In the genomic region with DNA sequence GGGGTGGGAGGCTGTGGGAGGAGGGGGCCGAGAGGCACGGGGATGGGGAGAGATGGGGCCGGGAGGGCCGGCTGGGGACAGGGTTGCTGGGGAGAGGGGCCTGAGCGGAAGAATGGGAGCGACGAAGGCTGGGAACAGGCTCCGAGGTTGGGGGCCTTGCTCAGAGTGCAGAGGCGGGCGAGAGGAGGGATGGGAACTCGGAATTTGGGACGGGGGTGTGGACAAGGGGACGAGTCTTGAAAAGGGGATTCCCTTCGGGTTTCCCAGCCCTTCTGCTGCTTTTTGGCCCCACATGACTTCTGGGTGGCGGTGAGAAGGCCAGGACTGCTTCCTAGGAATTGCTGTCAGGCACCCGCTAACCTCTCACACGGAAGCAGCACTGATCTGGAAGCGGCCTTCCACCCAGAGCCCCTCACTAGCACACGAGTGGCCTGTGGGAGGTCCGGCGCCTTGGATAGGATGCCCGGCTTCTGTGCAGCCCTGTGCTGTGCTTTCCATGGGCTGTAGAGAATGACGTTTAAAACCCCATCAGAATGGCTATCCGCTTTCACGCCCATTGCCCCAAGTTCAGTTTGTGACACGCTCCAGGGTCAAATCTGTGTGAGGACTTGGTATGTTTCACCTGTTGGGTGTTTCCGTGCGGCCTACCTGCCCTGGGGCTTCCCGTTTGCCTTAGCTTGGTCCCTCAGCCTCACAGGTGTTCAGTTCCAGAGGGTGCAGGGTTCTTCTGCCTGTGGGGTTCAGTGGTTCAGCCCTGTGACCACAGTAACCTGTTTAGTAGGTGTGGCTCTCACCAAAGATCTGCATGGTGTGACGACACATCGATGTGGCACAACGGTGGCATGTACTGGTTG, we compare ENCODE assay signal across 8 mouse cellular contexts. TPM values are rescaled to one million over a fixed set of nuclear protein-coding genes. Genes with fewer than 3 reads are reported as not detected.
DNase-seq lines count a peak whose midpoint lies in the region; ATAC-seq and TF ChIP-seq lines count a peak whose summit lies in the region.

No protein-coding gene starts in this region.

- H3K27ac ChIP-seq in gastrocnemius, adult 2 months = peak overlapping the region; percentile 96
- peak overlapping the region; percentile 88 for H3K27ac ChIP-seq in embryonic facial prominence, embryonic 11.5 days (replicated peaks; ENCODE audit: low read depth, low read length)
- H3K27ac ChIP-seq in intestine, embryonic 15.5 days = peak overlapping the region; percentile 91

- no peaks in the 10 kb centered on the region for H3K27me3 ChIP-seq in embryonic facial prominence, embryonic 11.5 days (ENCODE audit: control insufficient read depth, insufficient read depth, low read length)
- H3K27me3 ChIP-seq in intestine, embryonic 15.5 days (replicated peaks) = no peaks in the 10 kb centered on the region
- no peaks in the 10 kb centered on the region for H3K27me3 ChIP-seq in myocyte (ENCODE audit: control insufficient read depth, insufficient read depth, insufficient read length)

- H3K4me1 ChIP-seq in embryonic facial prominence, embryonic 11.5 days (ENCODE audit: control insufficient read depth, insufficient read depth, low read length) = peaks cover 4% of the 10 kb centered on the region
- H3K4me1 ChIP-seq in intestine, embryonic 15.5 days (replicated peaks) = peaks cover 39% of the 10 kb centered on the region

- no peak for ATAC-seq in embryonic facial prominence, embryonic 11.5 days (replicated peaks; ENCODE audit: insufficient number of reproducible peaks, low FRiP score, low TSS enrichment, low read depth)
- no peak; the same call in 1 of the 2 replicates for ATAC-seq in intestine, embryonic 15.5 days

- H3ac ChIP-seq in myocyte (ENCODE audit: control insufficient read depth, insufficient read length) = peak overlapping the region; percentile 47

- H3K9me3 ChIP-seq in embryonic facial prominence, embryonic 11.5 days (replicated peaks; ENCODE audit: control insufficient read depth, low read length) = no peaks in the 10 kb centered on the region
- no peaks in the 10 kb centered on the region for H3K9me3 ChIP-seq in intestine, embryonic 15.5 days

- peak overlapping the region; percentile 88 for H3K9ac ChIP-seq in embryonic facial prominence, embryonic 11.5 days (replicated peaks; ENCODE audit: low read length)
- H3K9ac ChIP-seq in intestine, embryonic 15.5 days = peak overlapping the region; percentile 95

- WGBS in embryonic facial prominence, embryonic 11.5 days = 18% methylated on average over 31 of the region's 32 CpGs
- 12% methylated on average over 32 of the region's 32 CpGs for WGBS in intestine, embryonic 15.5 days

- H3K79me2 ChIP-seq in myocyte (ENCODE audit: control insufficient read depth, insufficient read depth) = peaks cover 42% of the 10 kb centered on the region

- no peaks in the 10 kb centered on the region for H3K36me3 ChIP-seq in embryonic facial prominence, embryonic 11.5 days (replicated peaks; ENCODE audit: control insufficient read depth, insufficient read depth, low read depth, low read length)
- H3K36me3 ChIP-seq in intestine, embryonic 15.5 days = peaks cover 14% of the 10 kb centered on the region
- H3K36me3 ChIP-seq in myocyte (ENCODE audit: control insufficient read depth, insufficient read depth) = no peaks in the 10 kb centered on the region

- H3K4me2 ChIP-seq in embryonic facial prominence, embryonic 11.5 days (ENCODE audit: low read depth, low read length) = peak overlapping the region; percentile 90
- H3K4me2 ChIP-seq in intestine, embryonic 15.5 days (replicated peaks) = peak overlapping the region; percentile 91
- peak overlapping the region; percentile 82 for H3K4me2 ChIP-seq in myocyte (ENCODE audit: low read depth)

- no peak for TF ChIP-seq POLR2A in myocyte (IDR thresholded peaks at IDR 0.05; ENCODE audit: insufficient read length, low read depth)

- no peak for DNase-seq in gastrocnemius, adult 2 months
- DNase-seq in gastrocnemius, postnatal 36 days = no peak
- peak; percentile 52 for DNase-seq in A20 (ENCODE audit: low read depth, low spot score)
- no peak for DNase-seq in embryonic facial prominence, embryonic 11.5 days (ENCODE audit: low spot score)
- no peak for DNase-seq in urinary bladder, adult 2 months (ENCODE audit: low spot score)
- no peak for DNase-seq in layer of hippocampus, adult 18-20 months (ENCODE audit: low spot score in 2 of 2)

- TF ChIP-seq CTCF in gastrocnemius, adult 2 months (IDR thresholded peaks at IDR 0.05) = no peak

- H3K4me3 ChIP-seq in gastrocnemius, adult 2 months = peak overlapping the region; percentile 99
- peak overlapping the region; percentile 99 for H3K4me3 ChIP-seq in embryonic facial prominence, embryonic 11.5 days (ENCODE audit: low read depth, low read length)
- H3K4me3 ChIP-seq in intestine, embryonic 15.5 days (replicated peaks) = peak overlapping the region; percentile 88
- peak overlapping the region; percentile 90 for H3K4me3 ChIP-seq in myocyte

- intact Hi-C loops in gastrocnemius, adult 2 months (cut with DNase I) = no loop called here
- intact Hi-C loops in gastrocnemius, postnatal 36 days (cut with DNase I) = no loop called here

TF ChIP-seq in myocyte, 11 proteins besides CTCF, POLR2A, EP300 and RAD21:
- TF ChIP-seq POLR2AphosphoS2 (IDR thresholded peaks at IDR 0.05; ENCODE audit: insufficient read length, low read depth) (no peak), MAX (IDR thresholded peaks at IDR 0.05; ENCODE audit: low read depth) (no peak), MYOD1 (IDR thresholded peaks at IDR 0.05; ENCODE audit: control insufficient read depth in 1 of 3, insufficient read length in 2 of 3, low read depth in 2 of 3) (no peak)

RNA-seq across cellular contexts. Expression of gene Agpat1, which starts 2.4 kb away (rescaled TPM):
- 10 to 100 TPM; 75.6 to 75.7 TPM for total RNA-seq in gastrocnemius, adult 2 months (2021)
- total RNA-seq in gastrocnemius, postnatal 36 days (2021) = 10 to 100 TPM; 61.5 to 63.2 TPM
- 55.3 and 59.8 TPM in 2 replicates for polyA plus RNA-seq in embryonic facial prominence, embryonic 11.5 days (2014; fragmentation: Nextera tagmentation; extraction: Ambion mirVana)
- polyA plus RNA-seq in intestine, embryonic 15.5 days (2015; fragmentation: Nextera tagmentation; extraction: Ambion mirVana) = 51.2 and 60.8 TPM in 2 replicates
- 70.5 TPM for polyA plus RNA-seq in myocyte (2012; fragmentation: generic; extraction: Trizol)
- polyA plus RNA-seq in urinary bladder, adult 2 months (2012; rRNA removed) = 104 and 109 TPM in 2 replicates
- total RNA-seq in layer of hippocampus, adult 18-20 months (2021) = 100 to 1,000 TPM; 162 to 175 TPM

RNA-seq across cellular contexts. Expression of gene Rnf5, which starts 2.9 kb away (rescaled TPM):
- 10 to 100 TPM; 16.8 to 24.0 TPM for total RNA-seq in gastrocnemius, adult 2 months (2021)
- total RNA-seq in gastrocnemius, postnatal 36 days (2021) = 10 to 100 TPM; 17.3 to 18.0 TPM
- polyA plus RNA-seq in embryonic facial prominence, embryonic 11.5 days (2014; fragmentation: Nextera tagmentation; extraction: Ambion mirVana) = 117 and 118 TPM in 2 replicates
- 165 and 174 TPM in 2 replicates for polyA plus RNA-seq in intestine, embryonic 15.5 days (2015; fragmentation: Nextera tagmentation; extraction: Ambion mirVana)
- polyA plus RNA-seq in myocyte (2012; fragmentation: generic; extraction: Trizol) = 37.1 TPM
- polyA plus RNA-seq in urinary bladder, adult 2 months (2012; rRNA removed) = 82.7 and 91.4 TPM in 2 replicates
- 10 to 100 TPM; 81.8 to 81.9 TPM for total RNA-seq in layer of hippocampus, adult 18-20 months (2021)

RNA-seq across cellular contexts. Expression of gene Ager, which starts 8.8 kb away (rescaled TPM):
- under 1 TPM in 1 of 2 experiments, not detected in 1; 0.31 TPM for total RNA-seq in gastrocnemius, adult 2 months (2021)
- under 1 TPM in 1 of 2 experiments, not detected in 1; 0.28 TPM for total RNA-seq in gastrocnemius, postnatal 36 days (2021)
- polyA plus RNA-seq in embryonic facial prominence, embryonic 11.5 days (2014; fragmentation: Nextera tagmentation; extraction: Ambion mirVana) = 0.64 and 1.2 TPM in 2 replicates
- polyA plus RNA-seq in intestine, embryonic 15.5 days (2015; fragmentation: Nextera tagmentation; extraction: Ambion mirVana) = 2.7 and 3.0 TPM in 2 replicates
- 0.22 TPM for polyA plus RNA-seq in myocyte (2012; fragmentation: generic; extraction: Trizol)
- polyA plus RNA-seq in urinary bladder, adult 2 months (2012; rRNA removed) = 5.1 and 6.1 TPM in 2 replicates
- total RNA-seq in layer of hippocampus, adult 18-20 months (2021) = under 1 TPM; 0.61 to 0.67 TPM

RNA-seq across cellular contexts. Expression of gene Egfl8, which starts 9.4 kb away (rescaled TPM):
- 1 to 10 TPM; 1.5 to 1.9 TPM for total RNA-seq in gastrocnemius, adult 2 months (2021)
- total RNA-seq in gastrocnemius, postnatal 36 days (2021) = 1 to 10 TPM; 1.3 to 2.6 TPM
- polyA plus RNA-seq in embryonic facial prominence, embryonic 11.5 days (2014; fragmentation: Nextera tagmentation; extraction: Ambion mirVana) = 3.1 and 4.4 TPM in 2 replicates
- 3.0 and 3.4 TPM in 2 replicates for polyA plus RNA-seq in intestine, embryonic 15.5 days (2015; fragmentation: Nextera tagmentation; extraction: Ambion mirVana)
- polyA plus RNA-seq in myocyte (2012; fragmentation: generic; extraction: Trizol) = 0.16 TPM
- polyA plus RNA-seq in urinary bladder, adult 2 months (2012; rRNA removed) = 9.3 and 10.6 TPM in 2 replicates
- 1 to 10 TPM; 2.0 to 2.4 TPM for total RNA-seq in layer of hippocampus, adult 18-20 months (2021)

RNA-seq across cellular contexts. Expression of gene Pbx2, which starts 15.3 kb away (rescaled TPM):
- total RNA-seq in gastrocnemius, adult 2 months (2021) = 10 to 100 TPM; 14.0 to 14.6 TPM
- total RNA-seq in gastrocnemius, postnatal 36 days (2021) = 10 to 100 TPM; 12.1 to 13.9 TPM
- polyA plus RNA-seq in embryonic facial prominence, embryonic 11.5 days (2014; fragmentation: Nextera tagmentation; extraction: Ambion mirVana) = 17.9 and 21.2 TPM in 2 replicates
- polyA plus RNA-seq in intestine, embryonic 15.5 days (2015; fragmentation: Nextera tagmentation; extraction: Ambion mirVana) = 8.0 and 8.8 TPM in 2 replicates
- 21.6 TPM for polyA plus RNA-seq in myocyte (2012; fragmentation: generic; extraction: Trizol)
- polyA plus RNA-seq in urinary bladder, adult 2 months (2012; rRNA removed) = 55.2 and 58.1 TPM in 2 replicates
- 10 to 100 TPM; 67.3 to 69.1 TPM for total RNA-seq in layer of hippocampus, adult 18-20 months (2021)
